ENCODE assay signal across 12 mouse cellular contexts in genomic region chr15:68435961-68436360, GRCm38 (mm10).
DNase-seq lines count a peak whose midpoint lies in the region; ATAC-seq and TF ChIP-seq lines count a peak whose summit lies in the region.
"Had no signal": no experiment of that assay in that cellular context is flagged by ENCODE, and none has a peak within 500 bp of the region (broad histone marks: within the 10 kb centered on the region; RNA-seq: fewer than 3 reads in every experiment).

No protein-coding gene starts in this region.

- no peak for ATAC-seq in CD4-positive, CD25-positive, alpha-beta regulatory T cell, adult 4 months

- no peak for TF ChIP-seq CTCF in left cerebral cortex, adult 2 months (IDR thresholded peaks at IDR 0.05)

- H3K4me3 ChIP-seq in left cerebral cortex, adult 2 months, result no peak overlapping the region
- H3K4me3 ChIP-seq: hindbrain, embryonic 10.5 days; limb, embryonic 12.5 days had no signal

- peak; percentile 43 for DNase-seq in cerebellum, adult 11-12 months
- no peak for DNase-seq in cerebellum, adult 11 months
- peak; percentile 17 to 44 for DNase-seq in left cerebral cortex, adult 2 months (ENCODE audit: extremely low spot score in 1 of 2, low spot score in 2 of 2)
- no peak for DNase-seq in left cerebral cortex, postnatal 10 days (ENCODE audit: extremely low spot score in 1 of 2, low spot score in 2 of 2)
- DNase-seq in frontal cortex, adult 2 months (ENCODE audit: extremely low spot score in 1 of 2, low spot score in 1 of 2), result peak; percentile 37 to 72
- peak; percentile 44 to 65 for DNase-seq in right cerebral cortex, postnatal 10 days (ENCODE audit: low spot score in 2 of 2)
- no peak for DNase-seq in Muller cell, postnatal 12 days (ENCODE audit: inconsistent ontology term)
- DNase-seq: adrenal gland, adult 8-10 months; kidney, adult 2 months had no signal

- H3K27ac ChIP-seq in left cerebral cortex, adult 2 months, result peak overlapping the region; percentile 87
- H3K27ac ChIP-seq: hindbrain, embryonic 10.5 days; limb, embryonic 12.5 days had no signal

- intact Hi-C loops in left cerebral cortex, adult 2 months (cut with DNase I), result loop anchor here (2.0 to 5.0 kb wide), 5 partner anchors 101 to 375 kb away; no protein-coding TSS in a partner anchor
- intact Hi-C loops in left cerebral cortex, postnatal 10 days (cut with DNase I), result loop anchor here (10.0 kb wide), 1 partner anchor 279 kb away; no protein-coding TSS in a partner anchor

Comparison
In these comparisons a context has a peak if more than half of its experiments do, and no peak if none do; other contexts are left out.
1. DNase-seq: peak in cerebellum, adult 11-12 months (single experiment), left cerebral cortex, adult 2 months (2 of 2), frontal cortex, adult 2 months (2 of 2) and right cerebral cortex, postnatal 10 days (2 of 2); none in cerebellum, adult 11 months (single experiment), left cerebral cortex, postnatal 10 days (0 of 2) and Muller cell, postnatal 12 days (single experiment).